Mouse (Mus musculus) gastrocnemius, postnatal 4 days (tissue): ENCODE data around the gene Epn3. TPM values are rescaled to one million over a fixed set of nuclear protein-coding genes. Genes with fewer than 3 reads are reported as not detected.

ENCODE experiments used
- total RNA-seq, 2 experiments: library from RNA; stranded (reverse); gene quantifications; 2 replicates each; pipeline ENCODE4 v1.2.3; 2021

Epn3 gene
- total RNA-seq, 2 experiments from 2014 or later = 0.47 to 0.49 TPM

Other genes with a start within 250 kb of the Epn3 start
- gene Gm21885, start 218.1 kb downstream of the Epn3 start, total RNA-seq = not detected
- gene Luc7l3, start 178.0 kb downstream of the Epn3 start, total RNA-seq = 10 to 100 TPM; 62.7 to 73.3 TPM
- 100 to 1,000 TPM; 127 to 137 TPM for gene Ankrd40, start 172.0 kb downstream of the Epn3 start, total RNA-seq
- gene Abcc3, start 107.0 kb downstream of the Epn3 start, total RNA-seq = 1 to 10 TPM; 2.0 to 2.4 TPM
- 10 to 100 TPM; 18.7 to 22.7 TPM for gene Cacna1g, start 25.8 kb downstream of the Epn3 start, total RNA-seq
- gene Spata20, start 13.8 kb downstream of the Epn3 start, total RNA-seq = under 1 TPM in 1 of 2 experiments, not detected in 1; 0.29 TPM
- gene Mycbpap, start 21.8 kb upstream of the Epn3 start, total RNA-seq = under 1 TPM; 0.26 to 0.59 TPM
- 1 to 10 TPM; 4.7 to 6.0 TPM for gene Rsad1, start 49.3 kb upstream of the Epn3 start, total RNA-seq
- gene Chad, start 65.1 kb upstream of the Epn3 start, total RNA-seq = 1 to 10 TPM; 1.5 to 2.8 TPM
- 10 to 100 TPM; 10.5 to 11.6 TPM for gene Acsf2, start 101.9 kb upstream of the Epn3 start, total RNA-seq
- 10 to 100 TPM; 68.8 to 72.2 TPM for gene Lrrc59, start 129.8 kb upstream of the Epn3 start, total RNA-seq
- gene Mrpl27, start 153.8 kb upstream of the Epn3 start, total RNA-seq = 10 to 100 TPM; 55.3 to 60.3 TPM
- 1 to 10 TPM; 4.3 to 4.5 TPM for gene Eme1, start 154.0 kb upstream of the Epn3 start, total RNA-seq
- 10 to 100 TPM; 17.4 to 18.6 TPM for gene Xylt2, start 177.5 kb upstream of the Epn3 start, total RNA-seq
- gene Gm11541, start 204.5 kb upstream of the Epn3 start, total RNA-seq = not detected
- gene Cdc34b, start 241.8 kb upstream of the Epn3 start, total RNA-seq = 1 to 10 TPM in 1 of 2 experiments, under 1 TPM in 1; 0.98 to 1.3 TPM